Mouse (Mus musculus): ENCODE measurements around the gene Olfr910.

Olfr910 gene

GRCm38 (mm10) chr9:38537549-38537948 lies at the start of gene Olfr910:
Olfr910 (plus strand) TSS chr9:38537849.
- DNase-seq (ENCODE audit: low spot score) = no peak

- DNase-seq (ENCODE audit: low spot score) = no peak
Observed at GRCm38 (mm10) chr9:38495501-38495900, 42.1 kb upstream of the Olfr910 start, which contains the start of gene Olfr907. Olfr907 (plus strand) TSS chr9:38495801.

- no peak for DNase-seq (ENCODE audit: low spot score)
Observed at GRCm38 (mm10) chr9:38512353-38512752, 25.3 kb upstream of the Olfr910 start.

DNA sequence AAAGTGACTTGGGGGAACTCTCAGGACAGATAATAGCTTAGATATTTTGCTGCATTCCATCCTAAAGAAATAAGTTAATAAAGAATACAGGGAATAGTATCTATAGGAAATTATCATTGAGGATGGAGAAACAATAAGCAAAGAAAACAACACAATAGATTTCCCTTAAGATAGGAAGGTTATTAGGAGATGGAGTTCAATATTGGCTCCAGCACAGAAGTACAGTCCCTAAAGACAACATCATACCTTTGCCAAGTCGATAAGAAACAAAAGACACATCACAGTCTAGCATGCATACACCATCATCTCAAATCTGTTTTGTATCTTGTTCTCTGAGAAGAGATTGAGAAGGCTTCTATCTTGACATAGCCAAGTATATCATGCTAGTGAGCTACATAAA lies 16.4 kb upstream of the Olfr910 start, which contains the start of gene Olfr911-ps1:
Olfr911-ps1 (plus strand) TSS at position 301 of the 400 bp plus-strand sequence.
- DNase-seq (ENCODE audit: low spot score) = no peak

- DNase-seq (ENCODE audit: low spot score) = no peak
Observed at GRCm38 (mm10) chr9:38579878-38580277, 42.2 kb downstream of the Olfr910 start, which contains the start of gene Olfr912. Olfr912 (plus strand) TSS chr9:38580178.

Data from layer of hippocampus, adult 9-10 months (tissue).